Mouse (Mus musculus): ENCODE measurements around the gene D6Ertd527e. TPM values are rescaled to one million over a fixed set of nuclear protein-coding genes. Genes with fewer than 3 reads are reported as not detected.

D6Ertd527e gene
- polyA plus RNA-seq, 1 experiment from 2014 or later: not detected

GRCm38 (mm10) chr6:87133966-87134546, 29.5 kb downstream of the D6Ertd527e start:
- ATAC-seq (replicated peaks): no peak
- no peak overlapping the region for H3K4me3 ChIP-seq
- H3K36me3 ChIP-seq: peaks cover 9% of the 10 kb centered on the region; the same call in 1 of the 2 replicates
- no peak overlapping the region for H3K27ac ChIP-seq (replicated peaks)
- H3K9ac ChIP-seq (replicated peaks): no peak overlapping the region
- WGBS: 71% methylated on average over 12 of the region's 12 CpGs
- no peak overlapping the region for H3K4me2 ChIP-seq (replicated peaks)
- no peaks in the 10 kb centered on the region for H3K9me3 ChIP-seq
- H3K4me1 ChIP-seq: no peaks in the 10 kb centered on the region
- no peaks in the 10 kb centered on the region for H3K27me3 ChIP-seq

GRCm38 (mm10) chr6:87138479-87138878, 33.9 kb downstream of the D6Ertd527e start:
- H3K36me3 ChIP-seq: peaks cover 9% of the 10 kb centered on the region; the same call in 1 of the 2 replicates
- no peaks in the 10 kb centered on the region for H3K9me3 ChIP-seq
- H3K27me3 ChIP-seq: no peaks in the 10 kb centered on the region
- no peak overlapping the region for H3K9ac ChIP-seq (replicated peaks)
- no peak for ATAC-seq (replicated peaks)
- H3K4me1 ChIP-seq: no peaks in the 10 kb centered on the region
- H3K4me2 ChIP-seq (replicated peaks): no peak overlapping the region
- 90% methylated on average over 5 of the region's 5 CpGs for whole genome bisulfite sequencing
- H3K4me3 ChIP-seq: no peak overlapping the region
- H3K27ac ChIP-seq (replicated peaks): no peak overlapping the region

GRCm38 (mm10) chr6:87139796-87140553, 35.4 kb downstream of the D6Ertd527e start:
- Histone ChIP-seq H3K9ac (replicated peaks) (no peak overlapping the region), H3K36me3 (peaks cover 9% of the 10 kb centered on the region; the same call in 1 of the 2 replicates), H3K27me3 (no peaks in the 10 kb centered on the region), H3K27ac (replicated peaks) (no peak overlapping the region), H3K4me3 (no peak overlapping the region), H3K4me1 (no peaks in the 10 kb centered on the region), H3K4me2 (replicated peaks) (no peak overlapping the region), H3K9me3 (no peaks in the 10 kb centered on the region)
- 60% methylated on average over 12 of the region's 12 CpGs for WGBS
- no peak for ATAC-seq (replicated peaks)

- Histone ChIP-seq H3K4me3 (no peak overlapping the region), H3K4me1 (no peaks in the 10 kb centered on the region), H3K36me3 (no peaks in the 10 kb centered on the region), H3K27me3 (no peaks in the 10 kb centered on the region), H3K9me3 (no peaks in the 10 kb centered on the region), H3K4me2 (replicated peaks) (no peak overlapping the region), H3K9ac (replicated peaks) (no peak overlapping the region), H3K27ac (replicated peaks) (no peak overlapping the region)
- WGBS: 87% methylated on average over 5 of the region's 5 CpGs
- ATAC-seq (replicated peaks): no peak
Observed at GRCm38 (mm10) chr6:87142239-87142638, 37.7 kb downstream of the D6Ertd527e start.

- Histone ChIP-seq H3K27me3 (no peaks in the 10 kb centered on the region), H3K27ac (replicated peaks) (no peak overlapping the region), H3K4me1 (no peaks in the 10 kb centered on the region), H3K4me3 (no peak overlapping the region), H3K9ac (replicated peaks) (no peak overlapping the region), H3K9me3 (no peaks in the 10 kb centered on the region), H3K4me2 (replicated peaks) (no peak overlapping the region), H3K36me3 (no peaks in the 10 kb centered on the region)
- no peak for ATAC-seq (replicated peaks)
- WGBS: 58% methylated on average over 13 of the region's 13 CpGs
Observed at GRCm38 (mm10) chr6:87143594-87143993, 39.0 kb downstream of the D6Ertd527e start.

- H3K27ac ChIP-seq (replicated peaks): no peak overlapping the region
- WGBS: 84% methylated on average over 3 of the region's 3 CpGs
- H3K9me3 ChIP-seq: no peaks in the 10 kb centered on the region
- H3K4me3 ChIP-seq: no peak overlapping the region
- no peaks in the 10 kb centered on the region for H3K36me3 ChIP-seq
- H3K4me1 ChIP-seq: no peaks in the 10 kb centered on the region
- H3K4me2 ChIP-seq (replicated peaks): no peak overlapping the region
- ATAC-seq (replicated peaks): no peak
- H3K9ac ChIP-seq (replicated peaks): no peak overlapping the region
- no peaks in the 10 kb centered on the region for H3K27me3 ChIP-seq
Observed at GRCm38 (mm10) chr6:87147921-87148320, 43.4 kb downstream of the D6Ertd527e start.

- no peak overlapping the region for H3K9ac ChIP-seq (replicated peaks)
- no peak overlapping the region for H3K27ac ChIP-seq (replicated peaks)
- 83% methylated on average over 7 of the region's 7 CpGs for WGBS
- H3K4me3 ChIP-seq: no peak overlapping the region
- no peaks in the 10 kb centered on the region for H3K9me3 ChIP-seq
- no peaks in the 10 kb centered on the region for H3K27me3 ChIP-seq
- ATAC-seq (replicated peaks): no peak
- no peaks in the 10 kb centered on the region for H3K4me1 ChIP-seq
- H3K36me3 ChIP-seq: no peaks in the 10 kb centered on the region
- H3K4me2 ChIP-seq (replicated peaks): no peak overlapping the region
Observed at GRCm38 (mm10) chr6:87150471-87150870, 45.9 kb downstream of the D6Ertd527e start.

- no peaks in the 10 kb centered on the region for H3K36me3 ChIP-seq
- no peaks in the 10 kb centered on the region for H3K9me3 ChIP-seq
- no peak overlapping the region for H3K9ac ChIP-seq (replicated peaks)
- 93% methylated on average over 8 of the region's 8 CpGs for WGBS
- no peak overlapping the region for H3K4me3 ChIP-seq
- no peaks in the 10 kb centered on the region for H3K4me1 ChIP-seq
- ATAC-seq (replicated peaks): no peak
- no peak overlapping the region for H3K4me2 ChIP-seq (replicated peaks)
- H3K27me3 ChIP-seq: no peaks in the 10 kb centered on the region
- H3K27ac ChIP-seq (replicated peaks): no peak overlapping the region
Observed at GRCm38 (mm10) chr6:87151427-87151826, 46.9 kb downstream of the D6Ertd527e start.

- Histone ChIP-seq H3K27ac (replicated peaks) (no peak overlapping the region), H3K4me1 (no peaks in the 10 kb centered on the region), H3K27me3 (no peaks in the 10 kb centered on the region), H3K4me2 (replicated peaks) (no peak overlapping the region), H3K36me3 (no peaks in the 10 kb centered on the region), H3K9me3 (no peaks in the 10 kb centered on the region), H3K4me3 (no peak overlapping the region), H3K9ac (replicated peaks) (no peak overlapping the region)
- ATAC-seq (replicated peaks): no peak
- 84% methylated on average over 21 of the region's 21 CpGs for WGBS
Observed at GRCm38 (mm10) chr6:87152461-87153230, 48.1 kb downstream of the D6Ertd527e start.

- no peaks in the 10 kb centered on the region for H3K36me3 ChIP-seq
- ATAC-seq (replicated peaks): no peak
- no peak overlapping the region for H3K4me2 ChIP-seq (replicated peaks)
- 89% methylated on average over 7 of the region's 7 CpGs for WGBS
- H3K9me3 ChIP-seq: no peaks in the 10 kb centered on the region
- H3K4me3 ChIP-seq: no peak overlapping the region
- no peak overlapping the region for H3K27ac ChIP-seq (replicated peaks)
- 0 out of 2 replicates have a peak, but pooled peaks cover 3% of the 10 kb centered on the region for H3K4me1 ChIP-seq
- no peaks in the 10 kb centered on the region for H3K27me3 ChIP-seq
- no peak overlapping the region for H3K9ac ChIP-seq (replicated peaks)
Observed at GRCm38 (mm10) chr6:87153231-87153580, 48.7 kb downstream of the D6Ertd527e start.

GRCm38 (mm10) chr6:87153836-87154235, 49.3 kb downstream of the D6Ertd527e start:
- no peak for ATAC-seq (replicated peaks)
- Histone ChIP-seq H3K36me3 (no peaks in the 10 kb centered on the region), H3K9me3 (no peaks in the 10 kb centered on the region), H3K27me3 (no peaks in the 10 kb centered on the region), H3K4me3 (no peak overlapping the region), H3K9ac (replicated peaks) (no peak overlapping the region), H3K4me1 (peaks cover 6% of the 10 kb centered on the region; the same call in 1 of the 2 replicates), H3K27ac (replicated peaks) (no peak overlapping the region), H3K4me2 (replicated peaks) (no peak overlapping the region)
- WGBS: 85% methylated on average over 3 of the region's 3 CpGs

- Histone ChIP-seq H3K4me3 (no peak overlapping the region), H3K27me3 (no peaks in the 10 kb centered on the region), H3K9ac (replicated peaks) (no peak overlapping the region), H3K4me2 (replicated peaks) (no peak overlapping the region), H3K9me3 (no peaks in the 10 kb centered on the region), H3K27ac (replicated peaks) (peak overlapping the region; percentile 8; the same call in 1 of the 2 replicates), H3K36me3 (no peaks in the 10 kb centered on the region), H3K4me1 (peaks cover 6% of the 10 kb centered on the region; the same call in 1 of the 2 replicates)
- ATAC-seq (replicated peaks): peak; percentile 55; the same call in 1 of the 2 replicates
- WGBS: 56% methylated on average over 7 of the region's 7 CpGs
Observed at GRCm38 (mm10) chr6:87158062-87158623, 53.6 kb downstream of the D6Ertd527e start.
